In the genomic region with DNA sequence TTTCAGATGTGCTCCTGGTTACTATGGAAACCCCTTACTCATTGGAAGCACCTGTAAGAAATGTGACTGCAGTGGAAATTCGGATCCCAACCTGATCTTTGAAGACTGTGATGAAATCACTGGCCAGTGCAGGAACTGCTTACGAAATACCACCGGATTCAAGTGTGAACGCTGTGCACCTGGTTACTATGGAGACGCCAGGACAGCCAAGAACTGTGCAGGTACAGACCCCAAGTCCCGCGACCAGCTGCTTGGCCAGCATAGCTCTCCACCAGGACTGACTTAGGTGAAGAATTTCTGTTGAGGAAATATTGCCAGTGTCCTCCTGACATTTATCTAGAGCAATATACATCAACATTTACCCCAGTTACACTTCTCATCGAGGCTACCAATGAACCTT, we compare ENCODE assay signal across 16 mouse cellular contexts.
"Had no signal": no experiment of that assay in that cellular context is flagged by ENCODE, and none has a peak within 500 bp of the region (broad histone marks: within the 10 kb centered on the region; RNA-seq: fewer than 3 reads in every experiment).

No protein-coding gene starts in this region.

- H3K4me3 ChIP-seq: kidney, embryonic 15.5 days; left cerebral cortex, adult 2 months; liver, embryonic 13.5 days; megakaryocyte, embryonic 14.5 days; midbrain, embryonic 12.5 days had no signal

- DNase-seq: kidney, adult 11 months; kidney, adult 8-10 months; kidney, postnatal 10 days; kidney, postnatal 36 days; layer of hippocampus, postnatal 36 days; liver, embryonic 13.5 days; lung, adult 2 months; lung, postnatal 36 days; thymus, adult 2 months; thymus, postnatal 14 days; thymus, postnatal 4 days had no signal

- H3K27me3 ChIP-seq: kidney, embryonic 15.5 days; liver, embryonic 13.5 days; megakaryocyte, embryonic 14.5 days; midbrain, embryonic 12.5 days had no signal

- H3K4me2 ChIP-seq: kidney, embryonic 15.5 days; liver, embryonic 13.5 days; midbrain, embryonic 12.5 days had no signal

- H3K4me1 ChIP-seq: kidney, embryonic 15.5 days; liver, embryonic 13.5 days had no signal

- H3K9me3 ChIP-seq: kidney, embryonic 15.5 days; liver, embryonic 13.5 days; megakaryocyte, embryonic 14.5 days; midbrain, embryonic 12.5 days had no signal

- ATAC-seq: lung, postnatal 0 days had no signal

- H3K9ac ChIP-seq: kidney, embryonic 15.5 days; liver, embryonic 13.5 days; midbrain, embryonic 12.5 days had no signal

- H3K27ac ChIP-seq: kidney, embryonic 15.5 days; left cerebral cortex, adult 2 months; liver, embryonic 13.5 days; midbrain, embryonic 12.5 days had no signal

- H3K36me3 ChIP-seq: liver, embryonic 13.5 days; midbrain, embryonic 12.5 days had no signal
